Mouse (Mus musculus) neural tube, embryonic 11.5 days (tissue): ENCODE results near the gene Frmd4b. TPM values are rescaled to one million over a fixed set of nuclear protein-coding genes. Genes with fewer than 3 reads are reported as not detected.

Experiments
- ATAC-seq: fragments of 200-750 bp; cut with Nextera tagmentation; 2 replicates; pipeline ENCODE4 v1.8.0; 2017; ENCODE audit warnings: moderate number of reproducible peaks, mild to moderate bottlenecking, moderate TSS enrichment, moderate library complexity; ENCODE audit not compliant: insufficient read depth, low FRiP score, low TSS enrichment
- DNase-seq: peaks from one replicate; pipeline ENCODE4 v3.0.0-alpha.2; 2015; ENCODE audit warnings: low spot score
- H3K27ac ChIP-seq: fragments of 300-500 bp; sonication (generic); 2 replicates; pipeline ENCODE4 v1.5.1; 2014; ENCODE audit warnings: low read depth, mild to moderate bottlenecking, low read length
- H3K27me3 ChIP-seq: fragments of 300-500 bp; sonication (generic); 2 replicates; pipeline ENCODE4 v1.6.1; 2014; ENCODE audit warnings: mild to moderate bottlenecking, low read length, mixed read lengths; ENCODE audit not compliant: control insufficient read depth, insufficient read depth
- H3K36me3 ChIP-seq: fragments of 300-500 bp; sonication (generic); 2 replicates; pipeline ENCODE4 v1.6.1; 2014; ENCODE audit warnings: mild to moderate bottlenecking, low read length, moderate library complexity, mixed read lengths; ENCODE audit not compliant: control insufficient read depth, insufficient read depth
- H3K4me1 ChIP-seq: fragments of 300-500 bp; sonication (generic); 2 replicates; pipeline ENCODE4 v1.6.1; 2014; ENCODE audit warnings: low read length, mixed read lengths; ENCODE audit not compliant: control insufficient read depth, insufficient read depth
- H3K4me2 ChIP-seq: fragments of 300-500 bp; sonication (generic); 2 replicates; pipeline ENCODE4 v1.6.1; 2014; ENCODE audit warnings: low read depth, mild to moderate bottlenecking, moderate library complexity
- H3K4me3 ChIP-seq: fragments of 300-500 bp; sonication (generic); 2 replicates; pipeline ENCODE4 v1.5.1; 2014; ENCODE audit warnings: low read depth, low read length
- H3K9ac ChIP-seq: fragments of 300-500 bp; sonication (generic); 2 replicates; pipeline ENCODE4 v1.6.1; 2014; ENCODE audit warnings: mild to moderate bottlenecking, low read length
- H3K9me3 ChIP-seq: fragments of 300-500 bp; sonication (generic); 2 replicates; pipeline ENCODE4 v1.6.1; 2016; ENCODE audit warnings: low read length; ENCODE audit not compliant: control insufficient read depth
- WGBS: fragments of 180-500 bp; shearing (Covaris S2); extraction: QIAGEN DNeasy Blood & Tissue Kit; methylation state at CpG from one replicate; pipeline ENCODE4 v1.1.7; 2014; 5-methylcytosine and 5-hydroxymethylcytosine counted together
- polyA plus RNA-seq: library from polyadenylated mRNA; unstranded; fragments of >200 nt; fragmentation: Nextera tagmentation; extraction: Ambion mirVana; gene quantifications from 2 replicates; pipeline ENCODE4 v1.2.1, GENCODE M21; 2014

Gene Frmd4b
- polyA plus RNA-seq, 1 experiment from 2014 or later: 50.5 TPM

DNA sequence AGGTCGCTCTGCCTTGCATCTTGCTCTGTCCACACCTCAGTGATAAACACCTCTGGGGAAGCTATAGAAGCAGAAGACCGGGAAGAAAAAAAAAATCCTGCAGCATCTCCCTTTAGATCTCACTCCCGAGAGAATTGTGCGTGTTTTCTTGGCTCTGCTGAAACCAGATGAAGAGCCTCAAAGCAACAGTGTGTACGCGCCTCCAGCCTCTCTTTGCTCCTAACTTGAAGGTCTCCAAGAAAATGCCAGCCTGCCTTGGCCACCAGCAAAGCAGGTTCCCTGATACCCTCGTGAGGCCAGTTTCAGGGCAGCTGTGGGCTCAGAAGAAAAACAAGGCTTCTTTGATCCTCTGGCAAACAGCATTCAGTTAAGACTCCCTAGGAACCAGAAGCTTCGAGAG, 129.1 kb downstream of the Frmd4b start:
- no peak overlapping the region for H3K9ac ChIP-seq
- 17% methylated on average over 8 of the region's 8 CpGs for WGBS
- DNase-seq: no peak
- no peak overlapping the region for H3K4me3 ChIP-seq
- H3K4me1 ChIP-seq: peaks cover 6% of the 10 kb centered on the region
- H3K4me2 ChIP-seq: peak overlapping the region; percentile 59
- no peak overlapping the region for H3K27ac ChIP-seq
- no peaks in the 10 kb centered on the region for H3K27me3 ChIP-seq
- no peaks in the 10 kb centered on the region for H3K9me3 ChIP-seq
- ATAC-seq: no peak
- H3K36me3 ChIP-seq: no peaks in the 10 kb centered on the region

DNA sequence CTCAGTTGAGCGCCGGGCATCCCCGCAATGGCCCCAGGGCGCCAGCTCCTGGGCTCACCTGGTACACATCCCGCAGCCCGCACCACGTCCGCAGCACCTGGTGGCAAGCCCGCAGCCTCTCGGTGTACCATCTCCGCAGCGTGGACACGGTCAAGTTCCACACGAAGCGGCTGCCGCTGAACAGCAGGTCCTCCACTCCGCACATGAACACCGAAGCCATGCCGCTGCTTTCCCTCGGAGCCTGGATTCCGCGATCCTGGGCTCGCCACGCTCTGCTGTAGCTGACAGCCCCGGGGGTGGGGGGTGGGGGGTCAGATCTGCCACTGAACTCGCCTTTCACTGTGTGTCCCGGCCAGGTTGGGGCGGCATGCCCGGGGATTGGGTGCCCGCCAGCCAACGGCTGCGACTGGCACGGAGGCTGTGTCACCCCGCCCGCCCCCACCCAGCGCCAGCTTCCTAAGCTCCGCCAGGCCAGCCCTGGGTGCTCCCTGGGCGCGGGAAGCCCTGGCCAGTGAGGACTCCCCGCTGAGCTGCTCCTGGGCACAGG, 129.7 kb downstream of the Frmd4b start:
- 2% methylated on average over 32 of the region's 40 CpGs for WGBS
- ATAC-seq: peak; percentile 38; the same call in 1 of the 2 replicates

GRCm38 (mm10) chr6:97486813-97487361, 130.5 kb downstream of the Frmd4b start:
- Histone ChIP-seq H3K27ac (no peak overlapping the region), H3K9me3 (no peaks in the 10 kb centered on the region), H3K36me3 (no peaks in the 10 kb centered on the region), H3K4me1 (peaks cover 6% of the 10 kb centered on the region), H3K9ac (no peak overlapping the region), H3K4me3 (no peak overlapping the region), H3K27me3 (no peaks in the 10 kb centered on the region), H3K4me2 (peak overlapping the region; percentile 59)
- WGBS: 29% methylated on average over 11 of the region's 11 CpGs
- DNase-seq (no peak), ATAC-seq (no peak)

More for the DNA sequence above, 129.7 kb downstream of the Frmd4b start:
- H3K9me3 ChIP-seq: no peaks in the 10 kb centered on the region
- no peaks in the 10 kb centered on the region for H3K27me3 ChIP-seq
- no peak overlapping the region for H3K27ac ChIP-seq
- 0 out of 2 replicates have a peak overlapping the region, but pooled peaks have one; percentile 1 for H3K9ac ChIP-seq
- no peaks in the 10 kb centered on the region for H3K36me3 ChIP-seq
- peak; percentile 34 for DNase-seq
- peak overlapping the region; percentile 22 for H3K4me3 ChIP-seq
- H3K4me1 ChIP-seq: peaks cover 6% of the 10 kb centered on the region
- H3K4me2 ChIP-seq: peak overlapping the region; percentile 59

GRCm38 (mm10) chr6:97485886-97486386, 131.4 kb downstream of the Frmd4b start:
- no peak for ATAC-seq
- Histone ChIP-seq H3K4me2 (no peak overlapping the region), H3K27me3 (no peaks in the 10 kb centered on the region), H3K36me3 (no peaks in the 10 kb centered on the region), H3K27ac (no peak overlapping the region), H3K4me1 (peaks cover 6% of the 10 kb centered on the region), H3K9ac (no peak overlapping the region), H3K4me3 (no peak overlapping the region), H3K9me3 (no peaks in the 10 kb centered on the region)
- DNase-seq: no peak
- WGBS: 53% methylated on average over 11 of the region's 11 CpGs

GRCm38 (mm10) chr6:97481912-97482311, 135.4 kb downstream of the Frmd4b start:
- no peak overlapping the region for H3K4me3 ChIP-seq
- H3K27me3 ChIP-seq: no peaks in the 10 kb centered on the region
- ATAC-seq (no peak), DNase-seq (no peak)
- H3K4me1 ChIP-seq: peaks cover 8% of the 10 kb centered on the region
- 82% methylated on average over 6 of the region's 6 CpGs for WGBS
- H3K27ac ChIP-seq: no peak overlapping the region
- no peak overlapping the region for H3K9ac ChIP-seq
- no peaks in the 10 kb centered on the region for H3K36me3 ChIP-seq
- no peaks in the 10 kb centered on the region for H3K9me3 ChIP-seq
- H3K4me2 ChIP-seq: no peak overlapping the region

- Histone ChIP-seq H3K27me3 (no peaks in the 10 kb centered on the region), H3K4me3 (no peak overlapping the region), H3K27ac (no peak overlapping the region), H3K4me1 (peaks cover 8% of the 10 kb centered on the region; the same call in 1 of the 2 replicates), H3K9ac (no peak overlapping the region), H3K4me2 (no peak overlapping the region), H3K9me3 (no peaks in the 10 kb centered on the region), H3K36me3 (no peaks in the 10 kb centered on the region)
- WGBS: 45% methylated on average over 19 of the region's 19 CpGs
- DNase-seq (no peak), ATAC-seq (no peak)
These were observed 138.1 kb downstream of the Frmd4b start for GRCm38 (mm10) chr6:97478981-97479860.

- no peak for DNase-seq
These were observed 143.7 kb downstream of the Frmd4b start for GRCm38 (mm10) chr6:97473672-97474071.

GRCm38 (mm10) chr6:97472873-97473550, 144.3 kb downstream of the Frmd4b start:
- Histone ChIP-seq H3K4me1 (no peaks in the 10 kb centered on the region), H3K36me3 (no peaks in the 10 kb centered on the region), H3K27me3 (no peaks in the 10 kb centered on the region), H3K9me3 (no peaks in the 10 kb centered on the region), H3K4me3 (no peak overlapping the region), H3K27ac (no peak overlapping the region), H3K9ac (no peak overlapping the region), H3K4me2 (no peak overlapping the region)
- 89% methylated on average over 4 of the region's 4 CpGs for WGBS
- DNase-seq (no peak), ATAC-seq (no peak)

More at GRCm38 (mm10) chr6:97473672-97474071, 143.7 kb downstream of the Frmd4b start:
- H3K4me3 ChIP-seq: no peak overlapping the region
- no peak overlapping the region for H3K9ac ChIP-seq
- no peak for ATAC-seq
- no peaks in the 10 kb centered on the region for H3K9me3 ChIP-seq
- H3K27me3 ChIP-seq: no peaks in the 10 kb centered on the region
- no peaks in the 10 kb centered on the region for H3K36me3 ChIP-seq
- H3K27ac ChIP-seq: no peak overlapping the region
- 96% methylated on average over 4 of the region's 4 CpGs for WGBS
- no peaks in the 10 kb centered on the region for H3K4me1 ChIP-seq
- H3K4me2 ChIP-seq: no peak overlapping the region
